Mouse (Mus musculus) MEL (cell line): Measurements from ENCODE around the gene Ptpro.

ENCODE experiments used
- CTCF ChIP-seq, 3 experiments: IDR thresholded peaks in 2 of 3; conservative IDR thresholded peaks in 1 of 3; 2 replicates each; pipeline ENCODE4 v1.5.1; 2011 to 2012; ENCODE audit warnings: low read length in 3 of 3, low read depth in 2 of 3, mild to moderate bottlenecking in 2 of 3, improper control_type of control experiment in 1 of 3, inconsistent platforms in 1 of 3, mixed read lengths in 1 of 3, moderate library complexity in 1 of 3; ENCODE audit not compliant: control insufficient read depth in 1 of 3, insufficient read depth in 1 of 3, poor library complexity in 1 of 3, severe bottlenecking in 1 of 3
- MAX ChIP-seq: IDR thresholded peaks from 2 replicates; pipeline ENCODE4 v1.6.1; 2011; ENCODE audit warnings: low read length, improper control_type of control experiment
- NRF1 ChIP-seq: IDR thresholded peaks from 2 replicates; pipeline ENCODE4 v1.6.1; 2014; ENCODE audit warnings: low read depth, mild to moderate bottlenecking, inconsistent platforms, low read length, improper control_type of control experiment, moderate library complexity; ENCODE audit not compliant: poor library complexity, insufficient read depth, severe bottlenecking
- POLR2AphosphoS5 ChIP-seq: IDR thresholded peaks from 2 replicates; pipeline ENCODE4 v1.6.1; 2012; ENCODE audit warnings: low read depth, borderline replicate concordance, mild to moderate bottlenecking, inconsistent platforms, low read length, moderate library complexity, mixed read lengths
- TBP ChIP-seq: IDR thresholded peaks from 2 replicates; pipeline ENCODE4 v1.8.0; 2011; ENCODE audit warnings: low read depth, low read length, improper control_type of control experiment
- TCF12 ChIP-seq: IDR thresholded peaks from 2 replicates; pipeline ENCODE4 v1.6.1; 2014; ENCODE audit warnings: low read depth, mild to moderate bottlenecking, inconsistent platforms, low read length, improper control_type of control experiment, moderate library complexity
- ZMIZ1 ChIP-seq: IDR thresholded peaks from 2 replicates; pipeline ENCODE4 v1.6.1; 2012; ENCODE audit warnings: low read depth, mild to moderate bottlenecking, inconsistent platforms, low read length, improper control_type of control experiment, moderate library complexity

- TF ChIP-seq NRF1 = no peak
- TF ChIP-seq TCF12 = no peak
- TF ChIP-seq ZMIZ1 = no peak
- no peak; a peak in 1 of 6 replicates for TF ChIP-seq CTCF (IDR thresholded peaks at IDR 0.05 in 2 of 3, conservative IDR thresholded peaks at IDR 0.05 in 1 of 3; ENCODE audit: control insufficient read depth in 1 of 3, insufficient read depth in 1 of 3, low read depth in 2 of 3, low read length in 3 of 3, poor library complexity in 1 of 3, severe bottlenecking in 1 of 3)
- TF ChIP-seq TBP = no peak
- TF ChIP-seq MAX = no peak
- TF ChIP-seq POLR2AphosphoS5 = no peak
Observed at GRCm38 (mm10) chr6:137205662-137206400, 46.3 kb upstream of the Ptpro start.
